ENCODE assay signal across 26 mouse cellular contexts in genomic region chr11:4471251-4471650, GRCm38 (mm10). TPM values are rescaled to one million over a fixed set of nuclear protein-coding genes. Genes with fewer than 3 reads are reported as not detected.
DNase-seq lines count a peak whose midpoint lies in the region; ATAC-seq lines count a peak whose summit lies in the region.
"Had no signal": no experiment of that assay in that cellular context is flagged by ENCODE, and none has a peak within 500 bp of the region (broad histone marks: within the 10 kb centered on the region; RNA-seq: fewer than 3 reads in every experiment).

No protein-coding gene starts in this region.

- no peak overlapping the region for H3K9ac ChIP-seq in kidney, embryonic 15.5 days
- H3K9ac ChIP-seq: embryonic facial prominence, embryonic 12.5 days; embryonic facial prominence, embryonic 15.5 days; forebrain, postnatal 0 days; heart, embryonic 13.5 days; hindbrain, embryonic 13.5 days had no signal

- intact Hi-C loops in heart, postnatal 36 days (cut with DNase I): no loop called here

- peaks cover 23% of the 10 kb centered on the region for H3K4me1 ChIP-seq in kidney, embryonic 15.5 days
- H3K4me1 ChIP-seq: embryonic facial prominence, embryonic 12.5 days; embryonic facial prominence, embryonic 15.5 days; heart, embryonic 13.5 days had no signal

- no peak overlapping the region for H3K4me3 ChIP-seq in kidney, embryonic 15.5 days (replicated peaks)
- H3K4me3 ChIP-seq: embryonic facial prominence, embryonic 12.5 days; embryonic facial prominence, embryonic 15.5 days; gastrocnemius, adult 2 months; heart, adult 2 months; heart, embryonic 10.5 days; heart, embryonic 13.5 days; hindbrain, embryonic 13.5 days had no signal

- no peak overlapping the region for H3K4me2 ChIP-seq in kidney, embryonic 15.5 days
- H3K4me2 ChIP-seq: embryonic facial prominence, embryonic 12.5 days; embryonic facial prominence, embryonic 15.5 days; heart, embryonic 13.5 days; hindbrain, embryonic 13.5 days had no signal

- no peak for DNase-seq in kidney, postnatal 10 days
- peak; percentile 44 to 45 for DNase-seq in kidney, postnatal 4 days
- no peak for DNase-seq in kidney, adult 18-20 months
- no peak for DNase-seq in heart, postnatal 36 days
- DNase-seq: adrenal gland, adult 2 months; adrenal gland, postnatal 14 days; cerebellum, adult 11 months; cerebellum, adult 2 months; cerebellum, adult 9-11 months; cerebellum, postnatal 25 days; forebrain, postnatal 0 days; gastrocnemius, adult 2 months; gastrocnemius, postnatal 25 days; heart, adult 2 months; heart, postnatal 14 days had no signal

- H3K27ac ChIP-seq in kidney, embryonic 15.5 days: no peak overlapping the region
- H3K27ac ChIP-seq: embryonic facial prominence, embryonic 12.5 days; embryonic facial prominence, embryonic 15.5 days; gastrocnemius, adult 2 months; heart, adult 2 months; heart, embryonic 10.5 days; heart, embryonic 13.5 days had no signal

- no peaks in the 10 kb centered on the region for H3K36me3 ChIP-seq in kidney, embryonic 15.5 days
- H3K36me3 ChIP-seq: embryonic facial prominence, embryonic 12.5 days; embryonic facial prominence, embryonic 15.5 days; heart, embryonic 10.5 days; heart, embryonic 13.5 days had no signal

- 0 out of 2 replicates have a peak, but pooled peaks have one; percentile 37 for ATAC-seq in kidney, embryonic 15.5 days (replicated peaks; ENCODE audit: low FRiP score)
- ATAC-seq in megakaryocyte progenitor cell, adult 5-6 weeks (replicated peaks; ENCODE audit: poor library complexity): peak; percentile 17; the same call in 1 of the 2 replicates
- ATAC-seq: CD4-positive, CD25-positive, alpha-beta regulatory T cell, adult 4 months; forebrain, embryonic 14.5 days; forebrain, postnatal 0 days; hindbrain, embryonic 16.5 days had no signal

- no peaks in the 10 kb centered on the region for H3K9me3 ChIP-seq in kidney, embryonic 15.5 days (replicated peaks)
- H3K9me3 ChIP-seq: embryonic facial prominence, embryonic 12.5 days; embryonic facial prominence, embryonic 15.5 days; heart, embryonic 10.5 days; heart, embryonic 13.5 days; hindbrain, embryonic 13.5 days had no signal

- H3K27me3 ChIP-seq in kidney, embryonic 15.5 days: no peaks in the 10 kb centered on the region; the same call in 1 of the 2 replicates
- H3K27me3 ChIP-seq: embryonic facial prominence, embryonic 12.5 days; embryonic facial prominence, embryonic 15.5 days; heart, embryonic 13.5 days; hindbrain, embryonic 13.5 days had no signal

RNA-seq across cellular contexts. Expression of gene Hormad2, which starts 30.3 kb away (rescaled TPM):
- polyA plus RNA-seq in kidney, embryonic 15.5 days (2015; fragmentation: Nextera tagmentation; extraction: Ambion mirVana): 0.09 and 0.53 TPM in 2 replicates
- 2.6 and 2.8 TPM in 2 replicates for total RNA-seq in megakaryocyte progenitor cell, adult 5-6 weeks (2015)
- total RNA-seq in megakaryocyte progenitor cell, adult 5-6 weeks (2017): 0.87 TPM in 1 of 2 replicates, not detected in the other
- under 1 TPM in 1 of 2 experiments, not detected in 1; 0.14 TPM for total RNA-seq in heart, postnatal 36 days (2021)
- total RNA-seq: forebrain, postnatal 0 days; gastrocnemius, adult 2 months; gastrocnemius, postnatal 25 days; heart, postnatal 14 days had no signal
- polyA plus RNA-seq: adrenal gland, adult 2 months; C2C12; forebrain, postnatal 0 days; heart, adult 2 months; hindbrain, embryonic 13.5 days had no signal

Comparison
In these comparisons a context has a peak if more than half of its experiments do, and no peak if none do; other contexts are left out.
1. DNase-seq: peak in kidney, postnatal 4 days (2 of 2); none in kidney, postnatal 10 days (single experiment), kidney, adult 18-20 months (single experiment) and heart, postnatal 36 days (0 of 2).